In genomic region chr8:22411971-22412370, GRCm38 (mm10) we compare ENCODE assay signal across 7 mouse cellular contexts. TPM values are rescaled to one million over a fixed set of nuclear protein-coding genes. Genes with fewer than 3 reads are reported as not detected.
DNase-seq lines count a peak whose midpoint lies in the region; ATAC-seq and TF ChIP-seq lines count a peak whose summit lies in the region.

No protein-coding gene starts in this region.

- ATAC-seq in erythroid progenitor cell, adult 5-6 weeks (replicated peaks; ENCODE audit: low FRiP score, poor library complexity, severe bottlenecking) = peak; percentile 44; the same call in 1 of the 2 replicates
- ATAC-seq in liver, embryonic 11.5 days (replicated peaks; ENCODE audit: low FRiP score) = peak; percentile 35; the same call in 1 of the 2 replicates

- no peak for DNase-seq in testis, postnatal 14 days (ENCODE audit: low spot score)
- DNase-seq in liver, embryonic 11.5 days (ENCODE audit: low spot score) = no peak
- no peak for DNase-seq in cerebellum, adult 8-10 months
- DNase-seq in Muller cell, postnatal 12 days (ENCODE audit: inconsistent ontology term) = no peak
- no peak for DNase-seq in urinary bladder, postnatal 10 days (ENCODE audit: low spot score)

- no peak for TF ChIP-seq CTCF in testis, adult 2 months (IDR thresholded peaks at IDR 0.05; ENCODE audit: control insufficient read depth, insufficient read depth, insufficient replicate concordance, low read depth, low read length)

- no peak overlapping the region for H3K27ac ChIP-seq in testis, adult 2 months (ENCODE audit: control insufficient read depth, insufficient read depth, low read depth, low read length)
- H3K27ac ChIP-seq in liver, embryonic 11.5 days (ENCODE audit: low read depth, low read length) = 0 out of 2 replicates have a peak overlapping the region, but pooled peaks have one; percentile 21

- peak overlapping the region; percentile 76 for H3K9ac ChIP-seq in liver, embryonic 11.5 days (ENCODE audit: low read depth, low read length)

- H3K4me3 ChIP-seq in testis, adult 2 months (ENCODE audit: control insufficient read depth, low read depth, low read length) = peak overlapping the region; percentile 96; the same call in 1 of the 2 replicates
- peak overlapping the region; percentile 74 for H3K4me3 ChIP-seq in liver, embryonic 11.5 days (ENCODE audit: low read depth, low read length)

- no peaks in the 10 kb centered on the region for H3K36me3 ChIP-seq in testis, adult 2 months (ENCODE audit: control insufficient read depth, insufficient read depth, low read length)
- H3K36me3 ChIP-seq in liver, embryonic 11.5 days (ENCODE audit: control insufficient read depth, insufficient read depth, low read length) = no peaks in the 10 kb centered on the region; the same call in 1 of the 2 replicates

- peaks cover 3% of the 10 kb centered on the region; the same call in 1 of the 2 replicates for H3K4me1 ChIP-seq in testis, adult 2 months (ENCODE audit: control insufficient read depth, insufficient read depth, low read length)
- H3K4me1 ChIP-seq in liver, embryonic 11.5 days (replicated peaks; ENCODE audit: control insufficient read depth, insufficient read depth, low read length) = peaks cover 4% of the 10 kb centered on the region

- H3K4me2 ChIP-seq in liver, embryonic 11.5 days = peak overlapping the region; percentile 87

- TF ChIP-seq POLR2A in testis, adult 2 months (IDR thresholded peaks at IDR 0.05; ENCODE audit: control insufficient read depth, low read depth, low read length) = no peak

- 13% methylated on average over 8 of the region's 8 CpGs for WGBS in liver, embryonic 11.5 days

- no peaks in the 10 kb centered on the region for H3K9me3 ChIP-seq in liver, embryonic 11.5 days (ENCODE audit: control insufficient read depth, low read length)

- H3K27me3 ChIP-seq in testis, adult 2 months (ENCODE audit: control insufficient read depth, insufficient read depth, low read length) = no peaks in the 10 kb centered on the region
- no peaks in the 10 kb centered on the region for H3K27me3 ChIP-seq in liver, embryonic 11.5 days (replicated peaks; ENCODE audit: control insufficient read depth, insufficient read depth, low read length)

RNA-seq across cellular contexts. Expression of gene Mrps31, which starts 0.8 kb away (rescaled TPM):
- 7.6 and 8.0 TPM in 2 replicates for polyA plus RNA-seq in testis, adult 2 months (2012; rRNA removed)
- 7.6 and 10.1 TPM in 2 replicates for total RNA-seq in erythroid progenitor cell, adult 5-6 weeks (2015; ENCODE audit: low replicate concordance)
- 8.5 and 11.0 TPM in 2 replicates for total RNA-seq in erythroid progenitor cell, adult 5-6 weeks (2017; ENCODE audit: low replicate concordance)
- polyA plus RNA-seq in liver, embryonic 11.5 days (2014; fragmentation: Nextera tagmentation; extraction: Ambion mirVana) = 44.0 and 46.8 TPM in 2 replicates

RNA-seq across cellular contexts. Expression of gene Slc25a15, which starts 13.6 kb away (rescaled TPM):
- 0.34 and 0.43 TPM in 2 replicates for polyA plus RNA-seq in testis, adult 2 months (2012; rRNA removed)
- total RNA-seq in erythroid progenitor cell, adult 5-6 weeks (2015; ENCODE audit: low replicate concordance) = 1.1 and 2.1 TPM in 2 replicates
- 0.38 and 1.9 TPM in 2 replicates for total RNA-seq in erythroid progenitor cell, adult 5-6 weeks (2017; ENCODE audit: low replicate concordance)
- polyA plus RNA-seq in liver, embryonic 11.5 days (2014; fragmentation: Nextera tagmentation; extraction: Ambion mirVana) = 36.0 TPM in 2 replicates

Comparison
In these comparisons a context has a peak if more than half of its experiments do, and no peak if none do; other contexts are left out.
1. RNA of gene Slc25a15, which starts 13.6 kb away (polyA plus RNA-seq): 36.0 TPM in liver, embryonic 11.5 days; 0.34 to 0.43 TPM in testis, adult 2 months; every median in the first group is over 10 times any median in the second.